Mouse (Mus musculus) subcutaneous adipose tissue, adult 2 months (tissue): Measurements from ENCODE around the gene Gnb3. TPM values are rescaled to one million over a fixed set of nuclear protein-coding genes. Genes with fewer than 3 reads are reported as not detected.

Source experiments
- polyA plus RNA-seq: library from polyadenylated mRNA; depleted of rRNA; stranded (reverse); fragments of >200 nt; gene quantifications from 2 replicates; pipeline ENCODE4 v1.2.3, GENCODE M21; 2012; ENCODE audit warnings: low replicate concordance; rRNA removed

The Gnb3 gene
- 0.47 and 1.4 TPM in 2 replicates for polyA plus RNA-seq

DNA sequence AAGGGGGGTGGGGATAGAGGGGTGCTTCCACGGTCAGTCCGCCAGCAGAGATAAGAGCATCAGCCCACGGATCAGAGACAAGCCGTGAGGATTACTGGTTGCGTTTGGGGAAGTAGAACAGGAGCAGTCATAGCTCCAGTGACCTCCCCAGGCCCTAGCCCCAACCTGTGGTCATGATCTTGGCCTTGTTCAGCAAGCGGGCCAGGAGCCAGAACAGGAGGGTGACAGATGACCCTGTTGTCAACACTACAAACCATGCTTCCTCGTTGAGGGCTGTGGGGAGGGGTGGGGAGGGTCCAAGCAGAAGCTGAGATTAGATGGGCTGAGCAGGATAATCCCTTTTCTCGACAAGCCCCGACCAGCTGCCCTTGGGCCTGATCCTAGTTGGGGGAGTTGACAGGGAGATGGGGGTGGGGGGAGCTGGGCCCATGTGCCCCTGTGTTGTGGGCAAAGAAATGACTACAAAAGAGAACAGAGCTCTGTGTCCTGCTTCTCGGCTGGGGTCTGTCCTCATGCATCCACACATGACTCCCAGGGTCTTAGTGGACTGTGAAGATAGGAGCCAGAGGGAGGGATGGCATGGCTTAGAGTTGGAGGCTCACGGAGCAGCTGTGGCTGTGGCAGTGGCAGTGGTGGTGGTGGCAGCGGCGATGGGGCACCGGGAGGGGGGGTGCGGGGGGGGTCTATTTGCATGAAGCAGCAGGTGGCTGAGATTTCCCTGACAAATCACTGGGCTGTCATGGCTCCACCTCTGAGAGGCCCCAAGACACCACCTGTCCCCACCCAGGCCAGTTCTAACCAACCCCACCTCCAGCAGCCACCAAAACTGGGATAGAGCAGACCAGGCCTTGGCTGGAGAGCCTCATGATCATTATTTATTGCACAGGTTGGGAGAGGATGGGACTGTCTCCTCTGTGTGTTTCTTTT, at the start of gene Gnb3:
Gene Gnb3, minus strand, starts transcription at position 35 of the 927 bp plus-strand sequence.

DNA sequence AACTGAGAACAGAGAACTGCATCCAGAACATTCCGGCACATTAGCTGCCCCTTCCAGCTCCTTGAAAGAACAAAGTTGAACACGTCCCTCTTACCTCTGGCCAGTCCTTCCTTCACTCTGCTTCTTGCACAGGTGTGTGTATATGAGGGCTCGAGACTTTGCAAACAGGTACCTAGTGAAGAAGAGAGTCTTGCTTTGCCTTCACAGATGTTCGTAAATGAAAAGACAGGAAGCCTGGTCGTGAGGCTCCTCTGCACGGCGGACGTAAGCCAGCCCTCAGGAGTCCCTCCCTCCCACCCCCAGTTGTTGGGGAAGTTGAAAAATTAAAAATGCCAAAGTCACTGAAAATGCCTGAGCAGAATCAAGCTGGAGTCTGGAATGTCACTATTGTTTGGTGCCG, 47.9 kb upstream of the Gnb3 start, which contains the start of gene Cd4:
Gene Cd4, minus strand, starts transcription at position 236 of the 400 bp plus-strand sequence.

DNA sequence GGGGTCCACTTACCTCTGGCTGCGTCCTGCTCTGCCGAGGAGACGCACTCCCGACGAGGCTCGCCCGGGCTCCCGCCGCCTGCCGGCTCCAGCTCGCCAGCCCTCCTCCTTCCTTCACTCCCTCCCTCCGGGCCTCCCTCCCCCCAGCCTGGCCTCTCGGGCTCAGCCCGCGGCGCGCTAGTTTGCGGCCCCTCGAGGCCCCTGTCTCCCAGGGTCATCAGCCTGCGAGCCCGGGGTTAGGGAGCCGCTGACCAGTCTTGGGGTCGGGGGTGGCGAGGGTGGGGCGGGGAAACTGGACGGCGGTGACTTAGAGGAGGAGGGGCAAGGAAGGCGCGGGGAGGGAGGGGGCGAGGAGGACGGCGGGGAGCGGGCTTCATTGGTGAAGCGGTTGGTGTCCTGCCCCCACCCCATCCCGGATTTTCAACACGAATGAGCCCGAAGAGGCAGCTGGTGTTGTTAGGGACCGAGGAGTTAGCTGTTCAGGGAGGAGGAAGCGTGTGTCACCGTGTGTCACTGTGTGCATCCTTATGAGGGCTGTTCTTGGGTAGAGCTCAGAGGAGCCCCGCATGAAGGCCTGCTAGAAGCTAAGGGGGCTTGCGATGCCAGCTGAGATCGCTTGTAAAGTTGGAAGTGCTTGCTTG, 23.7 kb upstream of the Gnb3 start, which contains the start of gene Gpr162:
Gene Gpr162, minus strand, starts transcription at position 326 of the 641 bp plus-strand sequence.

DNA sequence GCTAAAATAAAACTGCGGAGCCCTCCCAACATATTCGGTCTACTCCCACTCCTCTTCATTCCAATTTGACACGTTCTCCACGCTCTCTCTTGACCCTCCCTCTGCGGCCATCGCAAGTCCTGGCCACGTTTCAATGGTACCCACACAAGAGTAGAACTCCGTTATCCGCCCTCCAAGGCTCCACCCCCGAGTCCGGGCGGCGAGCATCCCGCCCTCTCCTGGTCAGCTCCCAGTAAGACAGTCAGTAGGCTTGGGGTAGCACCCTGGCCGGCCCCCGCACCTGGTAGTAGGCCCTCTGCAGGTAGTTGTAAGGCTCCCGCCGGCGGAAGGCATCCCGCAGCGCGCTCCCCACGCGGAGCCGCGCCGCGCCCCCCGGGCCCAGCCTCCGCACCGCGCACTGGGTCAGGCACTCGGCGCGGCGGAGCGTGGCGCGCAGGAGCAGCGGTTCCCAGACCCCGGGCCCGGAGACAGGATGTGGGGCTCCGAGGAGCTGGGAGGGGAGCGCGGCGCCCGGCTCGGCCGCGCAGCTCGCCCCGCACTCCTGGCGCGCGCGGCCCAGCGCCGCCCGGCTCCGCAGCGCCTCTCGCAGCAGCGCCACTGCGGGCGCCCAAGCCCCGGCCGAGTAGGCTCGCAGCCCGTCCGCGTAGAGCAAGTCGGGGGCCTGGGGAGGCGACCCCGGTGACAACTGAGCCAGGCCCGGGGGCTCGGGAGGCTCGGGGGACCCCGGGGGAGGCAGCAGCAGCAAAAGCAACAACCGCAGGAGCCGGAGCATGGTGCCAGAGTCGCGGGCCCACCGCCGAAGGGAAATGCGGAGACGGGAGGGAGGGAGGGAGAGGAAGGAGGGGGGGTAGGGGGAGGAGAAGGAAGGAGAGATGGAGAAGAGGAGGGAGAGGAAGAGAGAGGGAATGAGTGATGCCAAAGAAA, 17.1 kb upstream of the Gnb3 start, which contains the start of gene P3h3:
Gene P3h3, minus strand, starts transcription at position 837 of the 924 bp plus-strand sequence.

DNA sequence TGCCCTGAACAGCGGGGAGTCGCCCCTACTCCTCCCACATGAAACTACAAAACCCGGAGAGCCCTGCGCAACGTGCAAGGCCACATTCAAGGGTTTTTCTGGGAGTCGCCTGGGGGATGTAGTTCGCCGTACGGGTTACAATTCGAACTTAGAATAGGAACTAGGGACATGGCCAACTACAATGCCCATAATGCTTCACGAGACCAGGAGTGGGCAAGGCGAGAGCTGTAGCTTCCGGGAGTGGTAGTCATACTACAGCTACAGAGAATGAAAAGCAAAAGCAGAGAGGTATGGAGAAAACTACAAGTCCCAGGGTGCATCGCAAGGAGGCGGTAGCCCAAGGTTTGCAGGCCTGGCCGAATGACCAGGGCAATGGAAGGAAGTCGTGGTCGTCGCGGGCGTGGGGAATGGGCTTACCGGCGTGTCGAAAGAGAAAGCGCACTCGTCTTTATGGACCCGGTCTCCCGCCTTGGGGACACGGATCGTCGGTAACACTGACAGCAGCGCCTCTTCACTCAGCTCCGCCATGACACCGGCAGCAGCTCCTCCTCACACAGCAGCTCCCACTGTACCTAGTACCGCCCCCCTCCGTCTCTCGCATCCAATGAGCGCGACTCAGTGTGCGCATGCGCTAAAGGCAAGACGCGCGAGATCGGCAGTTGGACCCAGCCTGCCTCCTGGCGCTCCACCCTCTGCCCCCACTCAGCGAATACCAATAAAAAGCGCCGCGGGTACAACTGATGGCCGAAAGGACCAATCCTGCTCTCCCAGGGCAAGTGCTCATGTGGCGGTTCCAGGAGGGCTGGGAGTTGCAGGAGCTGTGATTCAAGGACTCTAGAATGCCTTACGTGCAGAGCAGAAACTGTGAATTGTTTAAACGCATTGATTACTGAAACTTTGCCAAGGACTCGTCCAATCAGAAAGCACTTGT, 10.9 kb downstream of the Gnb3 start, which contains the start of the genes Usp5 and Cdca3:
Gene Usp5, minus strand, starts transcription at position 617 of the 931 bp plus-strand sequence.
Gene Cdca3, plus strand, starts transcription at position 680 of the 931 bp plus-strand sequence.

DNA sequence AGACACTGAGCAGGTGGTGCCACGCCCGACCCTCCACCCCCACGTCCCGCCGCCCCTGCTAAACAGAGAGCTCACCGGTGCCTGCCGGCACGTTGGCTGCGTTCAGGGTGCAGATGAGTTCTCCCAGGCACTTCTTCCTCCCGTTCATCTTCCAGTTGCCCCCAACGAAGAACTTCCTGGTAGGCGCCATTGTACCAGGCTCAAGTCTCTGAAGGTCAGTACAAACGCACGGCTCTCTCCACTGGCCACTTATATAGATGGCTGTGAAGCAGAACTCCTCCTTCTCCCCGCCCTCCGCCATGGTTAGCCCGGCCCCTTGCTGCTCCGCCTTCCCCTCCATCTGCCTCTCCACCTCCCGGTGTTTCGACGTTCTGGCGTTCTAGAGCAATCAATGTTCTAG, 26.1 kb downstream of the Gnb3 start, which contains the start of gene Tpi1:
Gene Tpi1, minus strand, starts transcription at position 364 of the 400 bp plus-strand sequence.

DNA sequence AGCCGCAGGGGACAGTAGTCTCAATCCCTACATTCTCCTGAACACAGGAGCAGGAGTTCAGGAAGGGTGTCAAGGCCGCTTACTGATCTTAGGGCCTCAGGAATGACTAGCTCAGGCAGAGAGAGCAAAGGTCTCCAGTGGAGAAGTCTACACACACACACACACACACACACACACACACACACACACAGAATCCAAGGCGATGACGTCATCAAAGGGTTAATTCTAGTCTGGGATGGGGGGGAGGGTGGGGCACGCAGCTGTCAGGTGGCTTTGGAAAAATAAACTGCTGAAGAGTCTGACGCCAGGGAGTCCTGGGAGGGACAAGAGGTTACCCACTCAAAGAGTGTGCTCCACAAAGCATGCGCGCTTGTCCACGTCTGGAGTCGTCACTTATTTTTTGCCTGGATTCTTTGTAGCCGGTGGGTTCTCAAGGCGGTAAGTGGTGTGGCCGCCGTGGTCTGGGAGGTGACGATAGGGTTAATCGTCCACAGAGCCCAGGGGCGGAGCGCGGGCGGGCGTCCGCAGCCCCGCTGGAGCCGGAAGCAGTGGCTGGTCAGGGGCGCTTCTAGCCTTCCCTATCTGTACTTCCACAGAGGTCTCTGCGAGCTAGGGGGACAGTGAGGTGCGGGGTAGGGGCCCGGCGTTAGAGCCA, 31.6 kb downstream of the Gnb3 start, which contains the start of gene Spsb2:
Gene Spsb2, plus strand, starts transcription at position 304 of the 655 bp plus-strand sequence.

Other genes with a start within 250 kb of the Gnb3 start
- gene C1s2, start 204.2 kb downstream of the Gnb3 start, polyA plus RNA-seq: 0.20 and 0.77 TPM in 2 replicates
- 165 and 205 TPM in 2 replicates for gene Lpcat3, start 177.2 kb downstream of the Gnb3 start, polyA plus RNA-seq
- 43.9 and 76.9 TPM in 2 replicates for gene Emg1, start 128.1 kb downstream of the Gnb3 start, polyA plus RNA-seq
- gene Phb2, start 127.9 kb downstream of the Gnb3 start, polyA plus RNA-seq: 146 and 173 TPM in 2 replicates
- 11.4 and 26.9 TPM in 2 replicates for gene Ptpn6, start 101.6 kb downstream of the Gnb3 start, polyA plus RNA-seq
- 190 and 330 TPM in 2 replicates for gene Grcc10, start 98.9 kb downstream of the Gnb3 start, polyA plus RNA-seq
- not detected in 2 replicates for gene Gm45234, start 84.3 kb downstream of the Gnb3 start, polyA plus RNA-seq
- 35.1 and 76.7 TPM in 2 replicates for gene Atn1, start 83.8 kb downstream of the Gnb3 start, polyA plus RNA-seq
- 7.9 and 22.7 TPM in 2 replicates for gene Eno2, start 70.6 kb downstream of the Gnb3 start, polyA plus RNA-seq
- 1.9 and 2.1 TPM in 2 replicates for gene Lrrc23, start 60.5 kb downstream of the Gnb3 start, polyA plus RNA-seq
- gene Spsb2, start 31.6 kb downstream of the Gnb3 start, polyA plus RNA-seq: 20.3 and 27.3 TPM in 2 replicates
- 546 and 1,076 TPM in 2 replicates for gene Tpi1, start 26.0 kb downstream of the Gnb3 start, polyA plus RNA-seq
- gene Usp5, start 10.8 kb downstream of the Gnb3 start, polyA plus RNA-seq: 112 and 133 TPM in 2 replicates
- gene Cdca3, start 10.7 kb downstream of the Gnb3 start, polyA plus RNA-seq: 5.8 and 31.7 TPM in 2 replicates
- 23.0 and 97.5 TPM in 2 replicates for gene P3h3, start 17.5 kb upstream of the Gnb3 start, polyA plus RNA-seq
- gene Gpr162, start 23.7 kb upstream of the Gnb3 start, polyA plus RNA-seq: 0.24 and 3.3 TPM in 2 replicates
- gene Cd4, start 47.9 kb upstream of the Gnb3 start, polyA plus RNA-seq: 0.79 and 2.4 TPM in 2 replicates
- gene Lag3, start 71.4 kb upstream of the Gnb3 start, polyA plus RNA-seq: 5.0 and 6.7 TPM in 2 replicates
- 1,311 and 1,715 TPM in 2 replicates for gene Ptms, start 79.8 kb upstream of the Gnb3 start, polyA plus RNA-seq
- gene Mlf2, start 91.1 kb upstream of the Gnb3 start, polyA plus RNA-seq: 398 and 422 TPM in 2 replicates
- 192 and 221 TPM in 2 replicates for gene Cops7a, start 125.3 kb upstream of the Gnb3 start, polyA plus RNA-seq
- gene Pianp, start 156.4 kb upstream of the Gnb3 start, polyA plus RNA-seq: 3.7 and 15.6 TPM in 2 replicates
- gene Zfp384, start 168.9 kb upstream of the Gnb3 start, polyA plus RNA-seq: 49.1 and 77.6 TPM in 2 replicates
- gene Ing4, start 199.5 kb upstream of the Gnb3 start, polyA plus RNA-seq: 69.3 and 75.0 TPM in 2 replicates
- 11.9 and 31.8 TPM in 2 replicates for gene Acrbp, start 209.4 kb upstream of the Gnb3 start, polyA plus RNA-seq
- 5.0 and 8.4 TPM in 2 replicates for gene Lpar5, start 227.6 kb upstream of the Gnb3 start, polyA plus RNA-seq